Mouse (Mus musculus) neural tube, postnatal 0 days (tissue): ENCODE data around the gene Gm49333. TPM values are rescaled to one million over a fixed set of nuclear protein-coding genes. Genes with fewer than 3 reads are reported as not detected.

Experiments
- microRNA counts: library from miRNA; unstranded; fragments of <30 nt; microRNA quantifications from one replicate; lab custom pipeline; 2015
- microRNA-seq: library from miRNA; unstranded; fragments of <30 nt; microRNA quantifications from one replicate; pipeline ENCODE4, GENCODE M21; 2016
- polyA plus RNA-seq: library from polyadenylated mRNA; unstranded; fragments of >200 nt; fragmentation: Nextera tagmentation; extraction: Ambion mirVana; gene quantifications from 2 replicates; pipeline ENCODE4 v1.2.1, GENCODE M21; 2015

Gene Gm49333
- polyA plus RNA-seq: 0.21 TPM in 1 of 2 replicates, not detected in the other

DNA sequence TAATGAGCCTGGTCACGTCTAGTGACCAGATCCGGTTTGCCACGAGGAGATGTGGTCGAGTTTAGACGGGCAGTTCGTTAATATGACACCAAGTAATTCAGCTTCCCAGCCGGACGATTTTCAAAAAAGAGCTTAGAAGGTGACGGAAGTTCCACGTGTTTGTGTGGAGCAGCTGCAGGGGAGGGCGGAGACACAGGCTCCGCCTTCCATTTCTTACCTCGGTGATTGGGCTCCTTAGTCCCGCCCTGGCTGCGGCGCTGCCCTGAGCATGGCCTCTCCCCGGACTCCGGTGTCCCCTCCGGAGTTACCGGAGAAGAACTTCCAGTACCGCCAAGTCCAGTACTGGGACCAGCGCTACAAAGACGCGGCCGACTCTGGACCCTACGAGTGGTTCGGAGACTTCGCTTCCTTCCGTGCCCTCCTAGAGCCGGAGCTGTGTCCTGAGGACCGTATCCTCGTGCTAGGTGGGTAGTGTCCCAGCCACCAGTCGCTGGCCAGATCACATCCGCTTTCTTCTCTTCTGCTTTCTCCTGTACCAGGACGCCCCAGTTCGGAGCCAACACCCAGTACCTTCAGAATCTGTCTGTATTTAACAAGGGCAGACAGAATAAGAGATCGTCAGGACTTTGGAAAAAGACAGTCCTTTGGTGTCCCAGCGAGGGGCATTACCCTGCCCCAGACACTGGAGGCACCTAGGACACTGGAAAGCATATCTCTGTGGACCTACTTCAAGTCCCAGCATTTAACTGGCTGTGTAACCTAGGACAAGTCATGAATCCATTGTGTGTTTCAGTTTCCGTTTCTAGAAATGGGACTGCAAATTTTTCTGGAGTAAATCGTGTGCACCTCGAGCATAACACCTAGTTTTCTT, at the start of gene Gm49333, which contains the start of the genes Eef1akmt4 and Alg3:
Gene Gm49333, plus strand, starts transcription at position 254 of the 871 bp plus-strand sequence.
Gene Eef1akmt4, plus strand, starts transcription at position 237 of the 871 bp plus-strand sequence.
Gene Alg3, minus strand, starts transcription at position 379 of the 871 bp plus-strand sequence.

GRCm38 (mm10) chr16:20589366-20589938, 22.0 kb upstream of the Gm49333 start, which contains the start of gene Vwa5b2:
Gene Vwa5b2, plus strand, starts transcription at chr16:20589471.

GRCm38 (mm10) chr16:20621191-20621990, 10.0 kb downstream of the Gm49333 start, which contains the start of gene Camk2n2:
Gene Camk2n2, minus strand, starts transcription at chr16:20621287.

GRCm38 (mm10) chr16:20629731-20630634, 18.6 kb downstream of the Gm49333 start, which contains the start of gene Ece2:
Gene Ece2, plus strand, starts transcription at chr16:20629828.

DNA sequence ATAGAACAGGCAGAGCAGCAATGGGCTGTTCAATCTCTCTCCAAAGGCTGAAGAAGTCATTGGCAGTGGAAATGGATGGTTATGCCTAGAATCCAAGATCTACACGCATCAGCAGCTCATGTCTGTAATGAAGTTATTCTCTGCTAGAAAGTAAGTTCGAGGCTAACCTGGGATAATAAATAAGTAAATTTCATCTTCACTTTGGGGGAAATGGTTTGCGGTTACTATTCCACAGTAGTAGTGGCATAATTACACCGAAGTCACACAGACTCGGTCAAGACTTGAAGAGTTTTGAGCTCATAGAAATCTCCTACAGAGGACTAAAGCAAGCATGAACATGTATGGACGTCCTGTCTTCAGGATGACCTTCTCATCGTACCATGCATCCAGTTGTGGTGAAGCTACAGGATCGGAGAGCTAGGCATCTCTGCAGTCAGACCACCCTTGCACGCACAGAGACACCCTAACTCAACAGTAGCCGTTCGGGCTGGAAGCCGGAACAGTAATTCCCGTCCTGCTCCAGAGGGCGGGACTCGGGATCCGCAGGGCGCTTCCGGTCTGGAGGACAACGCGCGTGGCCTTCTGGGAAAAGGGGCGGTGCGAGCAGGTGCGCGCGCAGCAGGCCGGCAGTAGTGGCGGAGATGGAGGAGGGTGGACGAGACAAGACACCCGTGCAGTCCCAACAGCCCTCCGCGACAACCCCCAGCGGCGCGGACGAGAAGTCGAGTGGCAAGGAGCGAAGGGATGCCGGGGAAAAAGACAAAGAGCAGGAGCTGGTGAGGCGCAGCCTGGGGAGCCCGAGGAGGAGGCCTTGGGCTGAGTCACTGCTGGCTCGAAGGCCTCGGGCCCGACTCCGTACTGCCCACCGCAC, 39.9 kb downstream of the Gm49333 start, which contains the start of gene Psmd2:
Gene Psmd2, plus strand, starts transcription at position 577 of the 871 bp plus-strand sequence.

DNA sequence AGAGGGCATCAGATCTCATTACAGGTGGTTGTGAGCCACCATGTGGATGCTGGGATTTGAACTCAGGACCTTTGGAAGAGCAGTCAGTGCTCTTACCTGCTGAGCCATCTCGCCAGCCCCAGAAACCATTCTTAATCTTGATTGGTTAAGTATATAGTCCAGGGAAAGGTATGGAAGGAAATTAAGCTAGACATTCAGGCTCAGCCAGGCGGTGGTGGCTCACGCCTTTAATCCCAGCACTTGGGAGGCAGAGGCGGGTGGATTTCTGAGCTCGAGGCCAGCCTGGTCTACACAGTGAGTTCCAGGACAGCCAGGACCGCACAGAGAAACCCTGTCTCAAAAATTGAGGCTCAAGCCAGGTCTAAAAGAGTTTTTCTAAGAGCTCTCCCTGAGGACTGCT, 56.6 kb downstream of the Gm49333 start, which contains the start of gene Eif4g1:
Gene Eif4g1, plus strand, starts transcription at position 301 of the 400 bp plus-strand sequence.

DNA sequence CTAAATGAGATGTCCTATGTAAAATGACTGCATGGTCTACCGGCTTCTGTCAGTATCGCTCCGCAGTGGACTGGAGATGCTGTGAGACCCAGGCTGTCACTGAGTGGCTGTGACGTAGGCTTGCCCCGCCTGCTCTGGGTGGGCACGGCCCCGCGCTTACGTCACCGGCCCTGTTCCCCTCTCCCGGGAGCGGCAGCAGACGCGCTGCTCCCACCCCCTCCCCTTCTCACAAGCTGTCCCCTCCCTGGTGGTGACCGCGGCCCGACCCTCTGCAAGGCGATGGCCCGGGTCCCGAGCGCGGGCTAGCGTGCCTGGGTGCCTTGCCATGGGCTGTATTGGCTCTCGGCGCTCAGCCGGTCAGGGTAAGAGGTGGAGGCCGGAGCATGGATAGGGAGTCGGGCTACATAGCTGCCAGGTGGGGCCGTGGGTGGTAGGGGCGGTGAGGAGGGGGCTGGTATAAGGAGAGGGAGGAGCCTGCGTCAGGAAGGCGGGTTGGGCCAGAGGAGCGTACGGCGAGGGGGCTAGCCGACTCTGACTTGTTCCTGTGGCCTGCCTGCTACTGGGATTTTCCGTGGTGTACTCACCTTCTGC, 81.8 kb downstream of the Gm49333 start, which contains the start of gene Fam131a:
Gene Fam131a, plus strand, starts transcription at position 131 of the 591 bp plus-strand sequence.

MicroRNA genes within 50 kb of the gene (microRNA counts, 519-probe panel; counts per million panel counts)
- microRNA mmu-miR-1224 (lab: Ali Mortazavi, UCI): 4,082 counts per million, percentile 35 among the panel's probes with 10 or more counts

Small RNA genes lying within 50 kb of the gene (microRNA-seq; reads per million reads assigned to microRNA genes)
- 227 reads per million, percentile 55 among the genes with 10 or more reads in this experiment for gene Mir1224

Other genes starting within 250 kb of the Gm49333 start
- gene Abcc5, start 185.2 kb upstream of the Gm49333 start, polyA plus RNA-seq: 62.9 and 82.7 TPM in 2 replicates
- 88.5 and 88.8 TPM in 2 replicates for gene Eif2b5, start 112.8 kb upstream of the Gm49333 start, polyA plus RNA-seq
- gene Dvl3, start 94.6 kb upstream of the Gm49333 start, polyA plus RNA-seq: 21.3 and 26.8 TPM in 2 replicates
- gene Ap2m1, start 76.1 kb upstream of the Gm49333 start, polyA plus RNA-seq: 1,145 and 1,197 TPM in 2 replicates
- 77.6 and 85.8 TPM in 2 replicates for gene Abcf3, start 63.0 kb upstream of the Gm49333 start, polyA plus RNA-seq
- 54.5 and 66.7 TPM in 2 replicates for gene Vwa5b2, start 22.1 kb upstream of the Gm49333 start, polyA plus RNA-seq
- gene Eef1akmt4, start within 50 bp of the Gm49333 start, polyA plus RNA-seq: 5.4 and 5.9 TPM in 2 replicates
- 34.5 and 40.8 TPM in 2 replicates for gene Alg3, start 125 bp downstream of the Gm49333 start, polyA plus RNA-seq
- gene Camk2n2, start 9.7 kb downstream of the Gm49333 start, polyA plus RNA-seq: 126 and 143 TPM in 2 replicates
- gene Ece2, start 18.2 kb downstream of the Gm49333 start, polyA plus RNA-seq: 14.8 and 20.3 TPM in 2 replicates
- 259 and 279 TPM in 2 replicates for gene Psmd2, start 40.0 kb downstream of the Gm49333 start, polyA plus RNA-seq
- gene Eif4g1, start 56.7 kb downstream of the Gm49333 start, polyA plus RNA-seq: 129 and 138 TPM in 2 replicates
- 56.4 and 63.2 TPM in 2 replicates for gene Fam131a, start 81.6 kb downstream of the Gm49333 start, polyA plus RNA-seq
- 95.0 and 97.8 TPM in 2 replicates for gene Polr2h, start 106.1 kb downstream of the Gm49333 start, polyA plus RNA-seq
- gene Clcn2, start 106.1 kb downstream of the Gm49333 start, polyA plus RNA-seq: 29.6 and 31.2 TPM in 2 replicates
- 5.7 TPM in 2 replicates for gene Chrd, start 121.5 kb downstream of the Gm49333 start, polyA plus RNA-seq
- 0.77 and 0.92 TPM in 2 replicates for gene Thpo, start 122.9 kb downstream of the Gm49333 start, polyA plus RNA-seq